Mouse (Mus musculus) lung, postnatal 14 days (tissue): ENCODE results near the gene Sulf2.

ENCODE experiments used
- DNase-seq: peaks from one replicate; pipeline ENCODE4 v3.0.0; 2021

The Sulf2 gene

DNA sequence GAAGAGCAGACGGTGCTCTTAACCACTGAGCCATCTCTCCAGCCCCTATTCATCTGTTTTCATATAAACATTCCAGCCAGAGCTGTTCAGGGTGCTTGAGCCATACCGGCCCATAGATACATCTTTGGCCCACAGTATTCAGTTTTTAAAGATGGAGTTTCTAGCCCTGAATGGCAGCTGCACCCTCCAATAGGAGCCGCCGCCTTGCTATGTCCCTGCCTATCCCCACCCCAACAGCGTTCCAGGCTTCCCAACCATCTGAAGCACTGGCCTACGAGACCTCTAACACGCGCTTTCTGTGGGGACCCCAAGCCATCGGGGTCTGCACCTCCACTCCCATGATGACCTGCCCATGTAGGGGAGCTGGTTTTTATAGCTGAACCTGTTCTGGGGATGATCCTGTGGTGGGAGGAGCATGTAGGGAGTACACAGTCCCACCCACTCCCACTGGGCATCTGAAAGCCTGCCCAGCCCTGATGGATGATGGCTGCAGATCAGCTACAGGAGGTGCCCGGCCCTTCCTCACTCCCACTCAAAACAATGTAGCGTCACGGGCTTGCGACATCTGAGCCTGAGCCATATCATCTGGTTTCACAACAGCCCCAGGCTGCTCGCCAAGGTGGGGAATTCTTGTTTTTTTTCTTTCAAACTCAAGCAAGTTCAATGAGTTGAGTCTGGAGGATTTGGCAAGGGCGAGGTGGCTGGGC, 39.7 kb downstream of the Sulf2 start:
- peak; percentile 91 for DNase-seq

DNA sequence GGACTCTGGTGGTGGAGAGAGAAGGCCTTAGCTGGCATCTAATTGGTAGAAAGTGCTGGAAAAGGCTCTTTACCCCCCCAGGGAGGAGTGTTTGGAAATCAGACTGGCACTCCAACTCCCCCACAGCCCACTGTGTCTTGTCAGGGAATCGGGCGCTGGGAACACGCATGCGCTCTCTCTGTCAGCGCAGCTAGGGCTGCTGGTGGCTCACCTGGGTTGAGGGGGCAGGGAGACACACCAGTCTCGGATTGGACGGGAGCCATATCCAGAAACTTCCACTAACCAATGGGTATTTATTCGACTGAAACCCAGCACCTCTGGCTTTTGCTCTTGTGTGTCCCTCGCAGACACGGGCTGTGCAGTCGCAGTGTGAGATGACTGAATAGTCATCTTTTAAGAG, 42.5 kb downstream of the Sulf2 start:
- no peak for DNase-seq

DNA sequence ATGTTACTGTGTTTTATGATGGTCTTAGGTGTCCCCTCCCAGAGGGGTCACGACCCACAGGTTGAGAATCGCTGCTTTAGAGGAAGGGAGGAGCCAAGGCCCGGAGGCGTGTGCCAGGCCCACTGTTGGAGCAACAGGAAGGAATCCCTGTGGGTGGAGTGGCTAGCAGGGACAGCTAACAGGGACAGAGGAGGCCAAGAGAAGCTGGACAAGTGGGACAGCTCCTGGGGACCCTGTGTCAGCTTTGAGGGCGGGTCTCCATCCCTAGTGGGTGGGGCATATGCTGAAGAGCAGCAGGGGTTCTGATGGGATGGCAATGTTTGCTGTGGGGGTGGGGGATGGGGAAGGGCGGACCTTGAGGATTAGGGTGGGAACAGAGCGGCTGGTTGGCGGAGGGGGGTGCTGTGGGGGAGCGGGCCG, 43.6 kb downstream of the Sulf2 start:
- peak; percentile 34 for DNase-seq

DNA sequence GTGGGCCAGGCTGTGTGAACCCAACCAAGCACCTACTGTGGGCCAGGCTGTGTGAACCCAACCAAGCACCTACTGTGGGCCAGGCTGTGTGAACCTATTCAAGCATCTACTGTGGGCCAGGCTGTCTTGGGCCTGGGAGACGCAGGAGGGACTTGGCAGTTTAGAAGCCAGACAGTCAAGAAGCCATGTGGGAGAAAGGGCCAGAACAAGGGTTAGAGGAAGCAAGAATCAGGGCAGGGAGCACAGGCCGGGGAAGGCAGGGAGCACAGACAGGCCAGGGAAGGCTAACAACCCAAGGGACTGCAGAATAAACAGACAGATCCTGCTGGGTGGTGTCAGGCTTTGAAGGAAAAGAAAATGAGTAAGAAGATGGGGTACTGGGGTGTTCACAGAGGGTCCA, 44.2 kb downstream of the Sulf2 start:
- no peak for DNase-seq

DNA sequence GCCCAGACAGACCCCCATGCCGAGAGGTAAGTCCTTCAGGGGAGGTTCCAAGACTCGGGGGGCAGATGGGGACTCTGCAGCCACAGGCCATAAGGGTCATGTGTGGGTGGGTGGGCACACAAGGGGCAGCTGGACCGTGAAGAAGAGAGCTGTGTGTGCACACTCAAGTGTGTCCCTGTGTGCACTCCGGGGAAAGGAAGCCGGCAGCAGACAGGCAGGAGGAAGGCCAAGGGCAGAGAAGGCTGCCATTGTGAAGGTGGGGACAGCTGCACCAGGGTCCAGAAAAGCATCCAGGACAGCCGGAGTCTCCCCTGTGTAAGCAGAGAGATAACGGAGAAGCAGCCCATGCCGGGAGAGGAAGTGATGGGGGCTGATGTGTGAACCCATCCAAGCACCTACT, 44.7 kb downstream of the Sulf2 start:
- DNase-seq, result no peak

DNA sequence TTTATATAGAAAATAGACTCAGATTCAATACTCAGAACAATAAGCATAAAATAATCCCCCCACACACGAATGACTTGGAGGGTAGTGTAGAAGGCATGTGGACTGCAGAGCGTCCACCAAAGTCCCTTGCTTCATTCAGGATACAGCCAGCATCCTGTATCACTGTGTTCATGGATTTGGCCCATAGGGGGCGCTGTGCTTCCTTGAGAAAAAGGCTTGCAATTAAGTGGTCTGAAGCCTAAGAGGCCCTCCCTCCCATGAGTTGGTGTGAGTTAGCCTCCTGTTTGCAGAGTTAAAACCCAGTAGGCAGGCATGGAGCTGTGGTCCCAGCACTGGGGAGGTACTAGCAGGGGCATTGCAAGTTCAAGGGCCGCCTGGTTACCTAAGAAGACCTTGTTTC, 47.1 kb downstream of the Sulf2 start:
- peak; percentile 93 for DNase-seq

DNA sequence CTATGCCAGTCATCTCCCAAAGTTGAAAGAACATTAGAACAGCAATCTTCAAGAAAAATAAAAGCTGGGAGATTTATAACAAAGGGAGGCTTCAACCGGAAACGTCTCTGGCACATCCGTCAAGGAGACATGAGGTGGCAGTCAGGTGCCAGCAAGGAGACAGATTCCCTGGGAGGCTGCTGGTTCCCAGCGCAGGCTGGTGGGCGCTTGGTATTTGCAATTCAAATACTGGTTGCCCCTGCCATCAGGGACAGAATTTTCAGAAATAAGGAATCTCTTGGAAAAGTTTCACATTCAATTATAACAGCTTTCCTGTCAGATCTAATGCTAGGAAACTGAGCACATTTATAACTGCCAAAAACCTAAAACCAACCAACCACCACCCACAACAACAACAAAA, 47.6 kb downstream of the Sulf2 start:
- DNase-seq, result no peak

DNA sequence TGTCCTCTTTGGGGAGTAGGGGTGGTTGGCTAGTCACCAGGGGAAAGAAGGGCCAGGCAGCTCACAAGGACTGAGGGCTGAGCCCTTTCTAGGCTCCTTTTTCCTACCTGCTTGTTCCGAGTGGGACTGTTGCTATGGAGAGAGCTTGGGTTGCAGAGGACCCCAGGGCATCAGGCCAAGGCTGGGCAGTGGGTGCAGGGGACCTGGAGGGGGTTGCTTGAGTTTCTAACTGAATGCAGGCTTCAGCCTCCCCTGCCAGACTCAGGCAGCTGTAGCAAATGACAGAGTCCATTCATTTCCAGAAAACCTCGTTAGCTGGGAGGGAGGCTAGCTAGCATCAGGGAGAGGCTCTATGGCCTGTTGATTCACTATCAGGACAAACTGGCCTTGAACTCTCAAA, 48.8 kb downstream of the Sulf2 start:
- DNase-seq, result no peak

- DNase-seq, result no peak
These were observed 49.6 kb downstream of the Sulf2 start for GRCm38 (mm10) chr2:166105911-166106310.

DNA sequence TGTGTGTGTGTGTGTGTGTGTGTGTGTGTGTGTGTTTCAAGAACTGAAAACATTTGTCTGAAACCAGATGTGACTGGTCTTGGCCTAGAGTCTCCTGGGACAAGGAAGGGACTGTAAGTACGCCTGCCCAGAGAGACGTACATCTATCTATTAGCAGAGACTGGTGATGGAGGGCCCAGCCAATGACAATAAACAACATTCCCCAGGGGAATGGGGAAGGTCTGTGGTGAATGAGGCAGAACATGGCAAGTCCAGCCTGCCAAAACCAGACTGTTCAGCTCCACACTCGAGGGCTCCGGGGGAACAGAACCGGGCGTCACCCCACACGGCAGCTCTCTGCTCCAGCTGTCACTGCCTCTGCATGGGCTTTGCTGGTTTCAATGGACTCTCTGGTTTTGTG, 52.6 kb downstream of the Sulf2 start:
- no peak for DNase-seq

GRCm38 (mm10) chr2:166100309-166101262, 54.9 kb downstream of the Sulf2 start:
- DNase-seq, result no peak

DNA sequence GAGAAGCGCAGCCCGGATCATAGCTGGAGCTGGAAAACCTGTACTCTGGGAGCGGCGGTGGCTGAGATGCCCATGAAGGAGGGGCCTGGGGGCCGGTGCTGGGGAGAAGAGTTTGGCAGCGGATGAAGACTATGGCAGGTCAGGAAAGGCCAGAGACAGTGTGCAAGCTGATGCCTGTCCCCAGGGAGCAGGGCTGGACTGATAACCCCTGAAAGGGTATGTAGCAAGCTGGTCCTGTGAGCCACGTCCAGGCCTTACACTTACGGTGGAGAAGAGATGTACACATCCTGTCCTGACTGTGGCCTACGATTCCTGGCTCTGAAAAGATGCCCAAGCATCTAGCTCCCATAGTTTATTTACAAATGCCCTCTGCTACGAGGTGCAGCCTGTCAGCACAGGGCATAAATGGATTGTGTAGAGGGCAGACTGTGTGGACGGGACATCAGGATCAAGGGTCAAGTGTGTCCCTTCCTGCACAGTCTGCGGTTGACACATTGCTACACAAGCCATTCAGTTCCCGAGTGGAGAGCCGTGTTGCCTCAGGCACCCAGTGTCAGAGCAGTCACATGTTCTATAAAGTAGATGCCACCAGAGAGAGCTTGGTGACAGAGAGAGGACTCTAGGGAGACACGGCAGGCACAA, 57.0 kb downstream of the Sulf2 start:
- DNase-seq, result no peak

DNA sequence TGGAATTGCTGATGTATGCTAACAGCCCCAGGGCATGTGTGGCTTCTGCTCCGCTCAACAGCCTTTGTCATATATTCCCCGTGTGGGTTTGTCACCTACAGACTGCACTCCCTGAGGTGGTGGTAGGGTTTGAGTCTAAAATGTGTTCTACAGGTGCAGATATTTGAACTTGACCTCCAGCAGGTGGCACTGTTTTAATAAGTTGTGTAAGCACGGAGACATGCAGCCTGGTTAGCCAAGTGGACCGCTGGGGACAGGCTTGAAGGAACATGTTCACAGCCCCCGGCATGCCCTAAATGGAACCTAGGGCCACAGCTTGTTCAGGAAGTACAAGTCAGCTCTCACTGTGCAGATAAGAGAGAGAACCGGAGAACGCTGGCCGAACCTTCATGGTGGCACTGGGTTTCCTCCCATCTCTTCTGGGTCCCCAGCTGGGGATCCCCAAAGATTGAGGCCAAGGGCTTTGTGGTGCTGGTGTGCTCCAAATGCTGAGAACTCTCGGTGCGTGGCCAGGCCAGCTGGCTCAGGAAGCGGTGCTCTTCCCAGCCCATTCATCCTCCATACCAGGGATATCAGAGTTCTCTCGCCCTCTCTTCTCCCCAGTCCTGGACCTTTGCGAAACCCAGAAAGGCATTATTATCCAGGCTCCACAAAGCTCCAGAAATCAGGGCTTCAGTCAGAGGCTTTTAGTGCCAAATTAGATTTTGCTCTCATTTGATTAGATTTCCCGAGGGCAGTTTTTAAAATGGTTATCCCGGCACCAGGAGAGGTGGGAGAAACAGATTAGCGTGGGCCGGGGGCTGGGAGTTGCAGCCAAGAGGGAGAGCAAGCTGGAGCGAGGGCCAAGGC, 57.8 kb downstream of the Sulf2 start:
- DNase-seq, result peak; percentile 63

DNA sequence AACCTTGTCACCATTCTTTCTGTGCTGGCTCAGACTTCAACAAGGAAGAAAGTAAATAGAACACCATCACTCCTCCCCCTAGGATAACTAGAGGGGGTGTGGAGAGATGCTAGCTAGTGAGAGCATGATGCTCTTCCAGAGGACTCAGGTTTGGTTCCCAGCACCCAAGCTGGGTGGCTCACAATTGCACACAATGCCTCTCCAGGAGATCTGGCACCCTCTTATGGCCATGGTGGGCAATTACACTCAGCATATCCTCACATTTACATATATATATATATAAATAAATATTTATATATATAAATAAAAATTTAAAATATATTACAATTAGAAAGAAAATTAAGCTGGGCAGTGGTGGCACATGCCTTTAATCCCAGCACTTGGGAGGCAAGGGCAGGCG, 58.6 kb downstream of the Sulf2 start:
- no peak for DNase-seq

GRCm38 (mm10) chr2:166096300-166096699, 59.2 kb downstream of the Sulf2 start:
- DNase-seq, result no peak

DNA sequence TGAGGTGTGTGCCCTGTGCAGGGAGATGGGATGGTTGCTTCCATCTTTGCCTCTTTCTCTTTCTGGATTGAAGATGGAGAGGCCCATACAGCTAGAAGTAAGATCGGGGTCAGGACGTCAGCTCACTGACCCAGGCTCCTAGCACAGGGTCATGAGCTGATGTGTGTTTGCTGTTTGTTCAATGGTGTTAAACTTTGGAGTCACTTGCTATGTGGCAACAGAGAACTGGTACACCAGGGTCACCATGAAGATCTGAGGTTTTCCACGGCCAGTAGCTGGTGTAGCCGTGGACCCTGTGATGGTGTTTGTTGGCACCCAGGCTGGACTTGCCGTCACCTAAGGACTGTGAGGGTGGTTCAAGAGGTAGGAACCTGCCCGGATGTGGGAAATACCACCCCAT, 63.1 kb downstream of the Sulf2 start:
- DNase-seq, result no peak

DNA sequence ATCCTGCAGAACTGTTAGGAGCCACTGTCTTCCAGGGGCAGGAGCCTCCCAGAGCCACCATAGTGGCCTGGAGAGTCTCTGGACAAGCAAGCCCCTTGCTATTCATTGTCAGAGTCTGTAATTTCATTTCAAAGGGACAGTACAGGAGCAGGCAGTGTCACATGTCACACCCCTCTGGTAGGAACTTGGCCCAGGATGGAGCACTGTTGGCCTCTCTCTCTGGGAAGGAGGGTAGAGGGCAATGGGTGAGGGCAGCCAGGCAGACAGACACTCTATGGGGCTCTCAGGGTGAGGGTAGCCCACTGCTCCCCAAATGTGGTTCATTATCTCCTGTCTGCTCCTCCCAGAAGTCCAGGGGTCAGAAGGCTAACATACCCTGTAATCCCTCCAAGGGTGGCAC, 63.9 kb downstream of the Sulf2 start:
- no peak for DNase-seq

DNA sequence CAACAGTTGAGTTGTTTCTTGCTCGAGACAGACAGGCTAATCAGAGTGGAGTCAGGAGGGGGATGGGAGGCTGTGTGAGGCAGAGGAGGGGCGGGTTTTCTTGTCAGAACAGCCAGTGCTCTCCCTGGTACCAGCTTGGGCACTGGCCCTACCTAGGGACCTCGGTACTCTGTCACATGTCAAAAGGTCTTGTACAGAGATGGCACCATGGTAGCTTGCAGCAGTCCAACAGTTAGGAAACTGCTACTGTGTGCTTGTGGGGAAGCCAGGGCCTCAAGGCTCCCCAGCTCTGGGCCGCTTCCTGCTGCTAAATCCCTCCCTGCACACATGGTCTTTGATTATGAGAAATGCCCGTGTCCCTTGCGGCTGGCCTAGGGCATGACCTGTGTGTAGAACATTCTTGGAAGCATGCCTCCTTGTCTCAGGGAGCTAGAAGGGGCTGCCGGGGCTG, 65.3 kb downstream of the Sulf2 start:
- no peak for DNase-seq

GRCm38 (mm10) chr2:166088991-166089390, 66.5 kb downstream of the Sulf2 start:
- DNase-seq, result no peak

DNA sequence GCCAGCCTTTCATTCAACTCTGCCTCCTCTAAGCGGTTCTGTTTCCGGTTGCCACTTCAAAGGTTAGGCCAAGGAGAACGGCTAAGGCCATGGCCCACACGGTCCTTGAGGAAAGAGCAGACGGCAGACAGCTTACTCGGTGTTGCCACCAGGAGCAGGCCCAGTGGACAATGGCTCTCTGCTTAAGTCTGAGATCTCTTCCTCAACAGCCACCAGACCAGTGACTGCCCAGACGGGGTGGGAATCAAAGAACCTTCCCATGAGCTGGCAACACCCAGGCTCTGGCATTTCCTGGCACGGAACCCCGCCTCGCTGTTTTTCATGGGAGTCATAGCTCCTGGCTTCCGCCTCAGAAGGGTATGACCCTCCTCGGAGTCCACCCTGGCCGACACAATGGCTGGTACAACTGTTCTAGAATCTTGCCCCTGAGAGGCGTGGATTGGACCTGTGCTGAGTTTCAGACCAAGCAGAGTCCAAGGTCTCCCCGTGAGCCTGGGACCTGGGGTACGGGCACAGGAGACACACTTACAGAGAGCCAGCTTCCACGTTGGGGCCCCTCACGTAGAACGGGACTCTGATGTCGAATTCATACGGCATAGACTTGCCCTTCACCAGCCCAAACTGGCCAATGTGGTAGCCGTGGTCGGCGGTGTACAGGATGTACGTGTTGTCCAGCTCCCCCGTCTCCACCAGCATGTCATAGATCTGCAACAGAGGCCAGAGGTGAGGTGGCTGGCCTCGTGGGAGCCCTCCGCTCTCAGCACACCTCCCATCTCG, 68.8 kb downstream of the Sulf2 start:
- DNase-seq, result no peak

DNA sequence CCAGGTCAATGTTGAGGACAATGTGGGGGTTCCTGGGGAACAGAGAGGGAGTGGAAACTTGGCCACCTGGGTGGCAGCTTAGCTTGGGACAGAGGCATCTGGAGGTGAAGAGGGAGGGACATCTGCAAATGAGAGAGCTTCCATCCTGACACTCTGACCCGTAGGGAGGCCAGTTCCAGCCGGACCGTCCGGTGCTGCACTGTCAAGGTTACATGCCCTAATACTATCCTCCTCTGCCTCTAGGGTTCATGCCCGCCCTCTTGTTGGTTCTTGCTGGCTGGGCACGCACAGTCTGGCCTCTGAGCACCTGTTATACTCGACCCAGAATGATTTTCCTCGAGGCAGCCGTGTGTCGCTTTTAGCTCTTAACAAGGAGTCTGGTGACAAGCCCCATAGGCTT, 69.7 kb downstream of the Sulf2 start:
- no peak for DNase-seq

DNA sequence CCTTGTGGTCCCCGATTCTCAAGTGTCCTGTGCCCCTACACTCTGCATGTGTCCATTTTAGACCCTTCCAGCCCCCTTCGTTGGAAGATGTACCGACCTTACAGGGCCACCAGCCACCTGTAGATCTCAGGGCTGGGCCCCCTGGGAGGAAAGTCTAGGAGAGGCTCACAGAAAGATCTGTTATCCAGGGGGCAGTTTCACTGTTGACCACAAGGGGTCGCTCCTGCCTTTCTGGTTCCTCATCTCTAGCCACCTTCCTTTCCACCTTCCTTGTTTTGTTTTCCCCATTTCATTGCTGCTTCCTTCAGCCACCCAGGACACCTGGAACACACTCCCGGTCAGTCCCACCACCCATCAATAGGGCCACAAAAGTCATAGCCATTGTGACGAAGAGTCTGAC, 70.5 kb downstream of the Sulf2 start:
- DNase-seq, result peak; percentile 77
